Mouse (Mus musculus) CD8-positive naive resting alpha-beta T cell, adult 2 months (primary cell): ENCODE data around the gene Aplp1.
"Not testable (repeated sequence)": the region's sequence is repeated elsewhere in the genome, so short reads cannot be mapped to it uniquely, and the experiment has no call there.

Source experiments
- DNase-seq, 2 experiments: peaks; one replicate each; pipeline ENCODE4 v3.0.0; 2022; ENCODE audit warnings: low read depth in 2 of 2, low spot score in 2 of 2

Gene Aplp1

DNA sequence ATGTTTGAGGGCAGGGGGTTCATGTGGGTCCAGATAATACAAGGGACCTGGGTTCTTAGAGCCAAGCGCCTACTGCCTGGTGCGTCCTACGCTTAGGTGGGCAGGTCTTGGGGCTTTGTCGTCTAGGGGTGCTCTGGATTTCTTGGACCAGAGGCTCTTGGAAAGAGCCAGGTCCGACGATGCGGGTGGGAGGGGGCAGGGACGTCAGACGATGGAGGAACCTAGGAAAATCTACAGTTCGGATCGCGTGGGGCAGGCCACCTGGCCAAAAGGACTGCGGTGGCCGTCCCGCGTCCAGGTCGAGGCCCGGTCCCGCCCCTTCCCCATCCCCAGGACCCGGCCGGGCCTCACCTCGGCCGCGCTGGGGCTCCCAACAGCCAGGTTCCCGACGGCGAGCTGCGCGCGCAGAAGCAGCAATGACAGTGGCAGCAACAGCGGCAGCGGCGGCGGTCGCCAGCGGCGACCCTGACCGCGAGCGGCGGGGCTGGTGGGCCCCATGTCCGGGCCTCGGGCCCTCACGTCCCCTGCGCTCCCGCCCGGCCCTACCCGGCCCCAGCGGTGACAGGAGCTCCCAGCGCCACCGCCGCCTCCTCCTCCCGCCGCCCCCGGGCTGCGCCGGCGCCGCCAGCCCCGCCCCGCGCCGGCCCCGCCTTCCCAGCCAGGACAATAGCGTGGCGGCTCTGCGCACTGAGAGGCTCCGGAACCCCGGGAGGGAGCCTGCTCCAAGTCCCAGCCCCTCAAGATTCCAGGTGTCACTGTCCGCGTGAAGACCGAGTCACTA, at the start of gene Aplp1:
Gene Aplp1 (minus strand): TSS at position 565 of the 781 bp plus-strand sequence.
- no peak for DNase-seq

DNA sequence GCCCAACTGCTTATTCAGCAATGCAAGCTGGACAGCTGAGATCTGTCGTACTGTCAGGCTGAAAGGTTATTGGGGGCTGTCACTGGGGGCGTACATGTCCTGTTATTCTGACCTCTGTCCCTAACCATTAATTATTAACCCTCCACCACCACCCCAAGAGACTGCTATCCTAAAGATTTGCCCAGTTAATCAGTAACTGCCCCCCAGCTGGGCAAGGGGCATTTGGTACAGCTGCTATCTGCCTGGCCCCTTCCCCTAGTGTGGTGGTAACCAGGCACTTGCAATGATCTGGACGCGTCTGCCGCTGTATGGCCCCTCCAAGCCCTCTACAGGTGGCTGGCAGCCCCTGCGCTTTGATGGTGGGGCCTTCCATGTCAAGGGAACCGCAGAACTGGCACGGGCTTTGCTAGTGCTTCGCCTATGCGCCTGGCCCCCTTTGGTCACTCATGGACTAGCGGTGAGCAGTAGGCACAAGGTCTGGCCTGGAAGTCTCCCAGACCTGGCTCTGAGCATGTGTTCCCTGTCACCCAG, 48.1 kb upstream of the Aplp1 start, which contains the start of gene Prodh2:
Gene Prodh2 (plus strand): TSS at position 222 of the 531 bp plus-strand sequence.
- DNase-seq = no peak

DNA sequence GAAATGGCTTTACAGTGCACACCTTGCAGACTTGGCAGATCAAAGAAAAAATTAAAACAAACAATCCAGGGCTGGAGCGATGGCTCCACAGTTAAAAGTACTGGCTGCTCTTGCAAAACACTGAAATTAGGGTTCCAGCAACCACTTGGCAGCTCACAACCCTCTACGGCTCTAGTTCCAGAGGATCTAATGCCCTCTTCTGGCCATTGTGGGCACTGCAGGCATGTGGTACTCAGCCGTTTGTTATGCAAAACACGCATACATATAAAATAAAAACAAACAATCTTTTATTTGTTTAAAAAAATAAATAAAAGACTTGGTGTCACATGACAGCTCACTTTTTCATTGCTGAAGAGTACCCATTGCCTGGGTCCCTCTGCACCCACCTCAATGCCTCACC, 47.4 kb upstream of the Aplp1 start:
- DNase-seq = peak; percentile 68 to 76

DNA sequence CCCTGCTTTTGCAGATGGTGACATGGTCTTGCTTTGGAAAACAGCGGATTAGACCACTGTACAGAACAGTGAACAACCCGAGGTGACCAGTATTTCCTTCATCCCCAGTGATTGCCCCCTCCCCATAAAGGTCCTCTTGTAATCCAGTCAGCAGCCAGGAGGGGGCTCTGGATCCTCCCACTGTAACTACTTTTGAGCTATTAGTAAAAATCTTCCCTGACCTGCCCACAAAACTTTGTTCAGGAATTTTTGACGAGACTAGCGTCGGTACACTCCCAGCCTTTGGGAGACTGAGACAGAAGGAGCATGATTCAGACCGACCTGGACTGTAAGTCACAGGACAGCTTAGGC, 45.6 kb upstream of the Aplp1 start:
- no peak for DNase-seq

DNA sequence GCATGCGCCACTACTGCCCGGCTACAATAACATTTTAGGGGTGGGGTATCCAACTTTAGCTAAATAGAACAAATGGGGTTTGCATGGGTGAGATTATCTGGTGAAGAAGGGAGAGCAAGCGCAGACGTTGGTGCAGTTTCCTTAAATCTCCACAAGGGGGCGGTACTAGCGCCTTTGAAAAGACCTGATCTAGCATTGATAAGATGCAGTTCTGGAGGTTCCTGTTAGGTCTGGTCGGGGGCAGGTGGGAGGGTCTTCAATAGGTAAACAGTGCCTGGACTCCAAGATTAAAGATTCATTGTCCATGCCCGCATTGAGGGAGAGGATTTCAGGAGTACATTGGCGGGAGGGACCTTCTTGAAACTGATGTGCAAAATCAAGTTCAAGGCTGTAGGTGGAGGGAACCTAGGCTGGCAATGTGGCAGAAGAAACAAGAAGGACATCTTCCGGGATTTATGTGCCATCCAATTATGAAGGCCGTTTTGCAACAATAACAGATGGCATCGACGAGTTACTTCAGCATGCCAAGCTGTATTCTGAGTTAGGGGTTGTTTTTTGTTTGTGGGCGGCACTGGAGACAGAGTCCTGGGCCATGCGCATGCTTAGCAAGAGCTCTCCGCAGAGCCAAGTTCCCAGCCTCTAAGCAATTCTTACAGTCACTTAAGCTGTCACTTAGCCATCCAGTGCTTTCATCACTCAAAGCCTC, 45.1 kb upstream of the Aplp1 start:
- DNase-seq = peak; percentile 14 to 41

DNA sequence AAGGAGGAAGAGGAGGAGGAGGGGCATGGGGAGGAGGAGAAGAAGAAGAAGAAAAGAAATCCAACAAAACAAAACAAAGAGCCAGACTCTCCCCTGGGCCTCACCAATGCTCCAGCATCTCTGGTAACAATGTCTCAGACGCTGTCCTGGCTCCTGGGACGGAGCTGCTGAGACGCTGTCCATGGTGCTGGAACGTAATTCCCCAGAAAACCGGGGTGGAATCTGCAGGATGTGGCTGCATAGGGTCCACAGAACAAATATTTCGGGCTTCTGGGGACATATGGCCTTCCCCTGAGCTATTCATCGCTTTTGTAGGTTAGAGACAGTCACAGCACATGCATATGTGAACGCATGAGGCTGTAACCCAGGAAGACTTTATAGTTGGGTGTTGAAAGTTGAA, 38.9 kb upstream of the Aplp1 start:
- DNase-seq = no peak

DNA sequence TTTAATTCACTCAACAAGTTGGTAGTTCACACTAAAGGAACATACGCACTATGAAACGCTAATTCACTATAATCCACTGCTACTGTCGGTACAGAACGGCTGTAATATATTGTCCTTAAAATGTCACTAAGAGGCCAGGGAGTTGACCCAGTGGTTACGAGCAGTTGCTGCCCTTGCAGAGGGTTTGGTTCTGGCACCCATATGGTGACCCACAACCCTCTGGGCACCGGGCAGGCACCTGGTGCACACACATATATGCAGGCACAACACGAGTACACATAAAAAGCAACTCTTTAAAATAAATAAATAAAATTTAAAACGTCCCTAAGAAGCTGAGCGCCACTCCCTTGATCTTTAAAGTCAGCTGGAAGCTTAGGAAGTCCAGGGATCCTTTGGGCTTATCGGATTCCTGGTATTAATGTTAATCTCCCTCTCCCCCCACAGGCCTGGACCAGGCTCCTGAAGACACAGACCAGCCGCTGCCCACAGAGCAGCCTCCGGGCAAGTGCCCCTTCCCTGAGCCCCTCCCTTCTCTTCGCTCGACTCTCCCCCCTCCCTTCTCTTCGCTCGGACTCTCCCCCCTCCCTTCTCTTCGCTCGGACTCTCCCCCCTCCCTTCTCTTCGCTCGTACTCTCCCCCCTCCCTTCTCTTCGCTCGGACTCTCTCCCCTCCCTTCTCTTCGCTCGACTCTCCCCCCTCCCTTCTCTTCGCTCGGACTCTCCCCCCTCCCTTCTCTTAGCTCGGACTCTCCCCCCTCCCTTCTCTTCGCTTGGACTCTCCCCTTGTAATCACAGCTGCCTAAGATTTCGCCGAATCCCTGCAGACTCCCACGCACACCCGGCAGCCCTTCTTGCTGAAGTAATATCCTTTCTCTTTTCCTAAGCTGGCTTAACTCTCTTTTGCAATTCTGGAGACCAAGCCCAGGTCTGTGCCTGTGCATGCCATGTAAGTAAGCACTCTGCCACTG, 32.4 kb upstream of the Aplp1 start:
- DNase-seq = no peak

DNA sequence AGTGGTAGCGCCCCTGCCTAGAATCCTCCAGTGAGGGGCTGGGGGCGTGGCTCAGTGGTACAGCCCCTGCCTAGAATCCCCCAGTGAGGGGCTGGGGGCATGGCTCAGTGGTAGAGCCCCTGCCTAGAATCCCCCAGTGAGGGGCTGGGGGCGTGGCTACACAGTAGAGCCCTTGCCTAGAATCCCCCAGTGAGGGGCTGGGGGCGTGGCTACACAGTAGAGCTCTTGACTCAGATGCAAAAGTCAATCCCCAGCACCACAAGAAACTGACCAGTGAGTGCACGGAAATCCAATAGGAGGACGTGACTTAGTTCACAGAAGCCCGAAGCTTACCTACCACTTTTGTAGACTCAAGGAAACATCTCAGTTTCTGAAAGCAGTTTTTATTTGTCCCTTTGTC, 30.8 kb upstream of the Aplp1 start:
- not testable (repeated sequence) for DNase-seq

DNA sequence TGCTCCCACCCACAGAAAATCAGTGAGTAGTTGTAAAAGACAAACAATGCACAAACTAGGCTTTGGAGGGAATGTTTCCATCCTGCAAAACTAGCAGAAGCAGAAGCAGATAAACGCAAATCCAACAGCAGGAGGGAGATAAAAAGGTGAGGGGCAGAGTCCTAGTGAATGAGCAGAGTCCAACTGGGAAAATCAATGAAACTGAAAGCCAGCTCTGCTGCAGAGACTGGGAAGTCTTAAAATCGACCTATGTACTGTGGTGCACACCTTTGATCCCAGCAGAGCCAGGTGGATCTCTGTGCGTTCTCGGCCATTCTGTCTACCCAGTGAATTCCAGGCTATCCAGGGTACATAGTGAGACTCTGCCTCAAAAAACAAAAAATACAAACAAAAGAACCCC, 29.7 kb upstream of the Aplp1 start:
- no peak for DNase-seq

DNA sequence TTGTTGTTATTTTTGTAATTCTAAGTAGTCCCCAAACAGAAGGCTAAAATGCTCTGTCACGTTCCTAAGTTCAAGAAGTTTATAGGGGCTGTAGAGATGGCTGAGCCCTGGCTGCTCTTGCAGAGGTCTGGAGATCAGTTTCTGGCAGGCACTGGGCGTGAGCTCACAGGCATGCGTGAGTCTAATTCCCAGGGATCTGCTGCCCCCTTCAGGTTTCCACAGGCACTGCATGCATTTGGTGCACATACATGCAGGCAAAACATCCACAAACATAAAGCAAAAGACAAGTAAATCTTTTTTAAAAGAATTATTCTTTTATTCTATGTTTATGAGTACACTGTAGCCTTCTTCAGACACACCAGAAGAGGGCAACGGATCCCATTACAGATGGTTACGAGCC, 27.1 kb upstream of the Aplp1 start:
- DNase-seq = peak; percentile 22 to 23

DNA sequence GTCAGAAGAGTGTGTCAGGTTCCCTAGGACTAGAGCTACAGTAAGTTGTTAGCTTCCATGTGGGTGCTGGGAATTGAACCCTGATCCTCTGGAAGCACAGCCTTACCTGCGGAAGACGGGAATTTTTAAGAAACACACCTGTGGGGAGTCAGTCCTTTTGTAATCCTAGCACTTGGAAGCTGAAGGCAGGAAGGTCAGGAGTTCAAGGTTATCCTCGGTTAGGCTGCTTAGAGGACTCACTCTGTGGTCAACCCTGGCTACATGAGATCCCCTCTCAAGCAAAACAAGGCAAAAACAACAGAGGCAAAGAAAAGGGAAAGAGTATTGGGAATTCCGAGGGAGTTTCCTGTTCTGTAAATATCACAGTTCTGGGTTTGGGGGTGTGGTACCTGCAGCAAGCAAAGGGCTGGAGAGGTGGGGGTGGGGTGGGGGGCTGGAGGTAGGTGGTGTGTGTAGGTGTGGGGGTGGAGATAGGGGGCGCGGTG, 19.5 kb upstream of the Aplp1 start:
- DNase-seq = no peak

DNA sequence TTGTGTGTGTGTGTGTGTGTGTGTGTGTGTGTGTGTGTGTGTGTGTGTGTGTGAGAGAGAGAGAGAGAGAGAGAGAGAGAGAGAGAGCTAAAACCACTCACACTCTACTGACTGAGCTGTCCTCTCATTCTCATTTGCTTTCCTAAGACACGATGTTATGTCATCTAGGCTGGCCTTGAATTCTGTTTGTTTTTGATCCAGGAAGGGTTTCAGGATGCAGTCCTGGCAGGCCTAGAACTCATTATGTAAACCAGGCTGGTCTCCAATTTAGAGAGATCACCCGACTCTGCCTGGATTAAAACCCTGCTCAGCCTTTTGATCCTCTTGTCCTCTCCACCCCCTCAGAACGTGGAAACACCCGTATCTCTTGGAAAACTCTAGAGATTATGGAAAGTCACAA, 18.7 kb upstream of the Aplp1 start:
- no peak for DNase-seq

DNA sequence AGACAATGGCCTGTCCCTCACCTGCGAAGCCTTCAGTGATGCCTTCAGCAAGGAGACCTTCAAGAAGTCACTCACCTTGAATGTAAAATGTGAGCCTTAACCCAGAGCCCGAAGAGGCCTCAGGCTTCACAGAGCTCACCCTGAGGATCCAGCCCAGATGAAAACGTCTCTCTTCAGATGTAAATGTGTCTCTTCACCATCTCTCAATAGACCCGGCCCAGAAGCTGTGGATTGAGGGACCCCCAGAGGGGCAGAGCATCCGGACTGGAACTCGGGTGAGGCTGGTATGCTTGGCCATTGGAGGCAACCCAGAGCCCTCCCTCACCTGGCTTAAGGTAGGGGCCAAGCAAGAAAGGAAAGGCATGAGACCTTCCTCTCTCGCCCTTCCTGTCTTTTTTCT, 18.2 kb upstream of the Aplp1 start:
- DNase-seq = no peak

DNA sequence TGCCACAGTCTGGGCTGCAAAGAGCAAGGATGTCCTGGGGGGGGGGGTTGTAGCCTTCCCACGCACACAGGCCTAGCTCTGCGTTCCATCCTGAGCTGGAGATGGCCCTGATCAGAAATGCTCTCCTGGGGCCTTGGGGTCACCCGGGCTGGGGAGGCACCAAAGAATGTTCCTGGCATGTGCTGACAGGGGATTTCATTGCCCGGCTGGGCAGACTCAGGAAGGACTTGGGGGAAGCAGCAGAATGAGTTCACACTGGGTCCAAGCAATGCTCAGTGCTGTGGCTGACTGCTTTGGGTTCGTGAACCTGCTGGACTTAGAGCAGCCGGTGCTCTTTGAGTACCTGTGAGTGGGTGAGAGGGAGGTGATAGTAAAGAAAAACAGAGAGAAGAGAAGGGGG, 14.1 kb upstream of the Aplp1 start:
- DNase-seq = no peak

DNA sequence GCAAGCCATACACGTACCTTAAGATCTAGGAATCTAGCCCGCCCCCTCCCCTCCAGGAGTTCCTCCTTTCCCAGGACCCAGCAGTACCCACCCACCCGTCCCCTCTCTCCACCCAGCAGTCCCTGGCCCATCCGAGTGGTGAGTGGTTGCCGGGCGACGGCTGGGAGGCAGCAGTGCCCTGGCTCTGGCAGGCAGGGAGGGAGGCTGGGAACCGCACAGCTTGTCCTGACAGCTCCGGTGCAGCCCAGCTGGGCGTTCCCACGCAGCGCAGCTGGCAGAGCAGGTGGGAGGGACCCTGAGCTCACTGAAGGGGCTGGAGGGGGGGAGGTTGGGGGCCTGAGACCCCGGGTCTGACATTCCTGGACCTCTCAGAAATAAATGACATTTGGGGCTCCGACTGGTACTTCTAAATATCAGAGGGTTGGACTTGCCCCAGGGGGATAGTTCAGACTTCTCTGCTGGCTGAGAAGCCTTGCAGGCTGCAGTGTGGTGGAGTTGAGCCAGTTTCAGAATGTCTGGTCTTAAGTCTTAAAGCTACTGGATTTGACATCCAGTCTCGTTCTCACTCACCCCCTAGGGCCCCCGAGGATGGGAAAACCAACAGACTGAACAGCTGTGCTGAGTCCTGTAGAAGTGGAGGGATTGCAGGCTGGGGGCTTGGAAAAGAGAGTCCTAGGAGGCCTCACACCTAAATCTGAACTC, 12.4 kb upstream of the Aplp1 start, which contains the start of the genes Kirrel2 and Nphs1:
Gene Kirrel2 (minus strand): TSS at position 62 of the 702 bp plus-strand sequence.
Gene Nphs1 (plus strand): TSS at position 687 of the 702 bp plus-strand sequence.
- DNase-seq = no peak

DNA sequence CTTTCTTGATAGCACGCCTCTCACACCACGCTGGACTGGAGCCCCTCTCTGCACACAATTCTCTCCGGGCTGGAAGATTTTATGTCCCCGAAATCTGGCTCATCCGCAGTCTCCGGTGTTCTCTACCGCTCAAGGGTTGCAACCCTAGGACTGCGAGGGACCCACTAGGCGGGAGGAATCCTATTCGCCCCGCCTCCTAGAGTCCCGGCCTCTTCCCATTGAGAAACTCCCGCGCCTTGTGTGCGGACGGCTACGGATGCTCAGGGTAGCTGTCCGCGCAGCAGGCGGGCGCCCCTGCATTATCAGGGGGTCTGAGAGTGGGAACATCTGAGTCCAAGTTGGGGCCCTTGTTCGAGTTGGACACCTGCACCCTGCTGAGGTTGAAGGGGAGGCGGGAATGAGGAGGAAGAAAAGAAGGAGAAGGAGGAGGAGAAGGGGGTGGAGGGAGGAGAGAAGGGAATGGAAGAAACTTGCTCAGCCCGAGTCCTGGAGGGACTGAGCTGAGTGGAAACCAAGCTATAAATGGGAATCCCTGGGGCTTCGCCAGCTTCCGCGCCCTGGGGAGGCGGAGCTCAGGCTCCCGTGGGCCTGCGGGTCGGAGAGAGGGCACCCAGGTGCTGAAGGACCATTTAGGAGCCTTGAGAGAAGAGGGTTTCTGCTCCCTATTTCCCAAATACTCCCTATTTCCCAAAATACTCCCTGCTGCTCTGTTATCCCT, 11.7 kb upstream of the Aplp1 start:
- DNase-seq = no peak

DNA sequence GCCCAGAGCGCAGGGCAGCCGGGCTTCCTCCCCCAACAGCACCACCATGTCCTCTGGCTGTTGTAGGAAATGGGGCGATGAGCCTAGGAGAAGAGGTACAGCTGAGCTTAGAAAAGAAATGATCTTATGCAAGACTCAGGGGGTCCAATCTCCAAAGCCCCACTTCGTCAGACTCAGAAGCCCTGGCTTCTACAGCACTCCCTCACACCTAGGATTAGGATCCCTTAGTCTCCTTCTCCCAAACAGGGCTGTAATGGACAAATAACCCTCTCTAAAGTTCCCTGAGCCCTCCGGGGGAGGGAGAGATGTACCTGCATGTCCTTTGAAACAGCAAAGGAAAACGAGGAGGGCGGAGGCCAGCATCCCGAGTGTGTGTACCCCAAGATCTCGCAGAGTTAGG, 11.2 kb upstream of the Aplp1 start:
- DNase-seq = no peak

DNA sequence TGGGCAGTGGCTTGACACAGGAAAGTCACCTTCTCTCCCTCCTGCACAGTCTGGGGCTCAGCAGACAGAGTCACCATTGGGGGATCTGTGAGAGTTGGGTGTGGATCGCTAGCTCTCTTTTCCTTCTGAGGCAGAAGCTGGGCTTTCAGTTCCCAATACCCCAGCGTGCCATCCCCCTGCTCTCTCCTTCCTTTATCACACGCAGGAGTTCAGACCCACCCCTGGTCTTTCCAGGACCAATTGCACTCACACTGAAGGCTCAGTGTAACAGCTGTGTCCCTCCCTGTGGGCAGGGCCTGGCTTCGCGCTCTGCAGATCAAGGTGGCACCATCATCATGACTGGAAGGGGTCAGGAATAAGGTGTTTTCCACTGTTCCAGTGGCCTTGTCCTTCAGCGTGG, 8.9 kb upstream of the Aplp1 start:
- no peak for DNase-seq

DNA sequence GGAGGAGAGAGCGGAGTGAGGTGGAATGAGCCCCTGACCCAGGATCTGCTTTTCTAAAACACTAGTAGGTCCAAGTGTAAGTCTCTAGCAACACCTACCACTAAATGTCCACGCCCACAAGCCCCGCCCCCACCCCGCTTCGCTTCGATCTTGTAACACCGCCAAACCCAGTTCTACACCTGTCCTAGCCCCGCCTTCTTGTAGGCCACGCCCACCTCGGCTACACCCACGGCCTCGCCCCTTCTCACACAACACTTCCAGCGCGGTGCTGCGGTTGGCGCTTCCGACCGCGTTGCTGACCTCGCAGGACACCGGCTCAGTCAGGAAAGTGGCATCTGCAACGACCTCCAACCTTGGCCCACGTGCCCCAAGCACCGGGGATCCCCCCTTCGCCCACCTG, 8.4 kb upstream of the Aplp1 start:
- DNase-seq = no peak

DNA sequence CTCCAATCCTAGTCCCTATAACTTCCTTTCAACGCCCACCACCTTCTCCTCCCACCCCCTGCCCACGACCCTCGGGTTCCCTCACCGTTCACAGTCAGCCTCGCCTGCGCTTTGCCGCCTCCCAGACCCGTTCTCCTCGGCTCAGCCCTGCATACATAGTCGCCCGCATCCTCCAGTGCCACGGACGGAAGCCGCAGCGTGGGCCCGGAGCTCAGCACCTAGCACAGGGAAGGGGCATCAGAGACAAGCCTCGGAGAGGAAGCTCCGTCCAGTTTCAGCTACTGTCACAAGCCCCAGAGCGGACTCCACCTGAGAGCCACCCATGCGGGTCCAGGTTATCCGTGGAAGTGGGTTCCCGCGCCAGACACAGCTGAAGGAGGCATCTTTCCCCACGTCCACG, 8.0 kb upstream of the Aplp1 start:
- no peak for DNase-seq
